8 mouse cellular contexts compared by ENCODE assay signal in the genomic region with DNA sequence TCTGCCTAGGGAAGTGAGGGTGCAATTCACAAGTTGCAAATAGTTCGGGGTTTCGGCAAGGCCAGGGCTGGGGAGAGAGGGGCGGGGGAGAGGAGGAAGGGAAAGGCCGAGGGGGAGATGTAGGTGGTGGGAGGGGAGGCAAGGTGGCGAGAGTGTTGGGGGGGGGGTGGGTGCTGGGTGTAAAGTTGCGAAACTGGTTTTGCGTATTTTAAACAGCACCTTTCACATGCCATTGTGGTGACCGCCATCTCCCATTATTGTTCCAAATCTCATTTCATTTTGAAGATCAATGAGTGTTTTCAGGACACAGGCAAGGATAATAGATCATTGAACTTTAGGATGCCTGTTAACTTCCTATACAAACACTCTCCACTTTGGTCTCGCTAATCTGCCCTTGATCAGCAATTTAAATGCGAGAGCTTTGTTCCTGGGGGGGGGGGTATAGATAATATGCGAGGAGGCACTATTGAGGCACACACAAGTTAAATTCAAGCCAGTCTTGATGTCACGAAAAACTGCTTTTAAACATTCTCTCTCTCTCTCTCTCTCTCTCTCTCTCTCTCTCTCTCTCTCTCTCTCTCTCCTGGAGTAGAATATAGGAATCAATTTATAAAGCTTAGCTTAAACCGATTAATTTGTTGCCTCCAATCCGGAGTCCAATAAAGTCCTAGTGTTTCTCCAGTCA. TPM values are rescaled to one million over a fixed set of nuclear protein-coding genes. Genes with fewer than 3 reads are reported as not detected.
A peak's percentile ranks its signal among the peaks of the same experiment; 100 is the strongest.
DNase-seq lines count a peak whose midpoint lies in the region; ATAC-seq and TF ChIP-seq lines count a peak whose summit lies in the region.

No protein-coding gene starts in this region.

- WGBS in forebrain, embryonic 14.5 days = under 1% methylated on average over 14 of the region's 14 CpGs
- 1% methylated on average over 14 of the region's 14 CpGs for WGBS in liver, postnatal 0 days (ENCODE audit: insufficient replicate concordance)

- peak overlapping the region; percentile 94 for H3K4me2 ChIP-seq in forebrain, embryonic 14.5 days (ENCODE audit: low read length)
- H3K4me2 ChIP-seq in liver, postnatal 0 days (ENCODE audit: low read depth, low read length) = peak overlapping the region; percentile 97

- TF ChIP-seq CTCF in liver, postnatal 0 days (IDR thresholded peaks at IDR 0.05; ENCODE audit: low read depth) = no peak

- H3K9me3 ChIP-seq in forebrain, embryonic 14.5 days (replicated peaks; ENCODE audit: control insufficient read depth, low read length) = no peaks in the 10 kb centered on the region
- H3K9me3 ChIP-seq in liver, postnatal 0 days (ENCODE audit: low read length) = no peaks in the 10 kb centered on the region

- peak overlapping the region; percentile 97 for H3K9ac ChIP-seq in forebrain, embryonic 14.5 days (ENCODE audit: low read length)
- peak overlapping the region; percentile 87 for H3K9ac ChIP-seq in liver, postnatal 0 days (replicated peaks)

- peak overlapping the region; percentile 98 for H3K27ac ChIP-seq in forebrain, embryonic 14.5 days (ENCODE audit: low read depth, low read length)
- H3K27ac ChIP-seq in liver, postnatal 0 days (ENCODE audit: low read depth) = peak overlapping the region; percentile 98

- H3K27me3 ChIP-seq in forebrain, embryonic 14.5 days (replicated peaks; ENCODE audit: control insufficient read depth, insufficient read depth, low read length) = no peaks in the 10 kb centered on the region
- H3K27me3 ChIP-seq in liver, postnatal 0 days (ENCODE audit: insufficient read depth, low read length) = no peaks in the 10 kb centered on the region

- peak overlapping the region; percentile 83 for H3K4me3 ChIP-seq in forebrain, embryonic 14.5 days (ENCODE audit: low read depth, low read length)
- peak overlapping the region; percentile 74 for H3K4me3 ChIP-seq in liver, postnatal 0 days (ENCODE audit: low read depth, low read length)

- no peak for TF ChIP-seq EP300 in liver, postnatal 0 days (IDR thresholded peaks at IDR 0.05; ENCODE audit: low read depth)

- ATAC-seq in CD4-positive, CD25-positive, alpha-beta regulatory T cell, adult 4 months = no peak
- ATAC-seq in forebrain, embryonic 14.5 days = no peak
- ATAC-seq in liver, postnatal 0 days = no peak

- peaks cover 35% of the 10 kb centered on the region for H3K4me1 ChIP-seq in forebrain, embryonic 14.5 days (ENCODE audit: control insufficient read depth, insufficient read depth, low read length)
- peaks cover 25% of the 10 kb centered on the region for H3K4me1 ChIP-seq in liver, postnatal 0 days (ENCODE audit: insufficient read depth)

- H3K36me3 ChIP-seq in forebrain, embryonic 14.5 days (ENCODE audit: control insufficient read depth, insufficient read depth, low read length) = no peaks in the 10 kb centered on the region; the same call in 1 of the 2 replicates
- no peaks in the 10 kb centered on the region; the same call in 1 of the 2 replicates for H3K36me3 ChIP-seq in liver, postnatal 0 days (replicated peaks; ENCODE audit: insufficient read depth, low read length)

- peak; percentile 28 for DNase-seq in CD4-positive, CD25-positive, alpha-beta regulatory T cell, adult 2 months (ENCODE audit: low read depth, low spot score)
- peak; percentile 80 for DNase-seq in 416B (ENCODE audit: low read depth)
- peak; percentile 44 for DNase-seq in forebrain, embryonic 14.5 days (ENCODE audit: low spot score)
- no peak for DNase-seq in liver, postnatal 0 days
- DNase-seq in spleen, adult 12 weeks (ENCODE audit: low spot score) = no peak
- DNase-seq in B cell, adult 2 months = no peak
- no peak for DNase-seq in frontal cortex, adult 2 months (ENCODE audit: extremely low spot score in 1 of 2, low spot score in 1 of 2)

RNA-seq across cellular contexts. Expression of gene Lmo4, which starts 2.3 kb away (rescaled TPM):
- polyA plus RNA-seq in CD4-positive, CD25-positive, alpha-beta regulatory T cell, adult 4 months (2017; shearing (Covaris generic)) = 1 to 10 TPM; 9.6 to 9.8 TPM
- 114 and 123 TPM in 2 replicates for polyA plus RNA-seq in forebrain, embryonic 14.5 days (2014; fragmentation: Nextera tagmentation; extraction: Ambion mirVana)
- 17.4 and 19.1 TPM in 2 replicates for polyA plus RNA-seq in liver, postnatal 0 days (2015; fragmentation: Nextera tagmentation; extraction: Ambion mirVana)
- 276 and 304 TPM in 2 replicates for polyA plus RNA-seq in frontal cortex, adult 2 months (2012; rRNA removed)

Comparison
In these comparisons a context has a peak if more than half of its experiments do, and no peak if none do; other contexts are left out.
1. DNase-seq: peak in CD4-positive, CD25-positive, alpha-beta regulatory T cell, adult 2 months (single experiment), 416B (single experiment) and forebrain, embryonic 14.5 days (single experiment); none in liver, postnatal 0 days (single experiment), spleen, adult 12 weeks (single experiment), B cell, adult 2 months (0 of 2) and frontal cortex, adult 2 months (0 of 2).